Mouse (Mus musculus) splenic B cell, adult 2 months (primary cell): ENCODE results near the gene Hes7.
A peak's percentile ranks its signal among the peaks of the same experiment; 100 is the strongest.

Source experiments
- DNase-seq: peaks from one replicate; pipeline ENCODE4 v3.0.0-alpha.2; 2011; ENCODE audit warnings: low read depth, low spot score
- H3K27me3 ChIP-seq: 2 replicates; pipeline ENCODE4 v1.6.1; 2012; ENCODE audit warnings: mild to moderate bottlenecking, low read length, moderate library complexity, mixed read lengths; ENCODE audit not compliant: control insufficient read depth, poor library complexity, insufficient read depth, severe bottlenecking
- H3K36me3 ChIP-seq: 2 replicates; pipeline ENCODE4 v1.6.1; 2012; ENCODE audit warnings: mild to moderate bottlenecking, low read length, moderate library complexity, mixed read lengths; ENCODE audit not compliant: control insufficient read depth, poor library complexity, insufficient read depth, severe bottlenecking

Gene Hes7

GRCm38 (mm10) chr11:69080102-69080854, 39.9 kb upstream of the Hes7 start:
- no peak for DNase-seq
- Histone ChIP-seq H3K36me3 (no peaks in the 10 kb centered on the region), H3K27me3 (no peaks in the 10 kb centered on the region)

- Histone ChIP-seq H3K36me3 (no peaks in the 10 kb centered on the region), H3K27me3 (no peaks in the 10 kb centered on the region)
- DNase-seq: no peak
Observed at GRCm38 (mm10) chr11:69080855-69081222, 39.4 kb upstream of the Hes7 start.

DNA sequence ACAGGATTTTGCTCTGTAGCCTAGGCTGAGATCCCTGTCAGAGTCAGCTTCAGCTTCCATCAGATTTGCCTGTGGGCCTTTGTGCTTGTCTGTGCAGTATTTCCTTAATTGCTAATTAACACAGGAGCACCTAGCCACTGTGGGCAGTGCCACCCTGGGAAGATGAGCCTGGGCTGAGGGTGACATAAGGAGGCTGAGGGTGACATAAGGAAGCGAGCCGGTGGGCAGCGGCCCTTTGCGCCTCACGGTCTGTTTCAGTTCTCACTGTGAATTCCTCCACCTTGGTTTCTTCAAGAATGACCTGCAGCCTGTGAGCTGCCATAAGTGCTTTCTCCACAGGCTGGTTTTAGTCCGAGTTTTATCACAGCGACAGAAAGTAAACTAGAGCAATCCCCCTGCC, 38.6 kb upstream of the Hes7 start:
- Histone ChIP-seq H3K36me3 (no peaks in the 10 kb centered on the region), H3K27me3 (no peaks in the 10 kb centered on the region)
- peak; percentile 27 for DNase-seq

DNA sequence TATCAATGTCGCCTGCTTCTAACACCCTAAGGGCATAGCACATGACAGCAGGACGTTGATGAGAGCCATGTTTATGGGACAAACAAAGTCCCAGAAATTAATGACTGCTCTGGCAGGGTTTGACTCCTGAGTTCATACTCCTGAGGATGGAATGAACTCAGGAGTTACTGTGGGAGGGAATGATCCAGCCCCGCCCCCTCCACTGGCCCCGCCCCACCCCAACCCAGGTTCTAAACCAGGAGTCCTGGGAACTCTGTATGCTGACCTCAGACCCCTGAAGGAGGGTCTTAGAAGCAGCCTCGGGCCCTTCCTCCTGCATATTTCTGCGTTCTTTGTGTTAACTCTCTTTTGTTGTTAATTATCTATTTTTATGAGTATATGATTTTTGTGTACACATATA, 34.6 kb upstream of the Hes7 start:
- no peaks in the 10 kb centered on the region for H3K27me3 ChIP-seq
- no peak for DNase-seq

DNA sequence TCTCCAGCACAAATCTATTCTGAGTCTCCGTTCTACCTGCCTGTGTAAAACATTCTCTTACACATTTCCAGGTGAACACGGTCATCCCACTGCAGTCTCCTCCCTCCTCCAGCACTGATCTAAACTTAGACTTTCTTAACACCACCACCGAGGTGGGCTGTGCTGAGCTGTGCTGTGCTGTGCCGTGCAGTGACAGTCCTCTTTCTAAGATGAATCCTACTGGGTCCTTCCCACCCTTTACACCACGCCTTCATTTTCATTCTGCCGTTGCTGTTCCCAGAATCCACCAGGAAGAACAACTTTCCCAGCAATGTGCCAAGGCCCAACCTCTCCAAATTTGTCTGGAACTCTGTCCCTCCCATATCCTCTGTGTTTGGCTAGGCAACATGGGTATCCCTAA, 33.8 kb upstream of the Hes7 start:
- peaks cover 7% of the 10 kb centered on the region for H3K36me3 ChIP-seq
- no peaks in the 10 kb centered on the region for H3K27me3 ChIP-seq
- DNase-seq: no peak

More for the DNA sequence above, 34.6 kb upstream of the Hes7 start:
- H3K36me3 ChIP-seq: peaks cover 7% of the 10 kb centered on the region

GRCm38 (mm10) chr11:69087082-69087481, 33.1 kb upstream of the Hes7 start:
- H3K36me3 ChIP-seq: peaks cover 7% of the 10 kb centered on the region
- H3K27me3 ChIP-seq: no peaks in the 10 kb centered on the region
- DNase-seq: no peak

GRCm38 (mm10) chr11:69087597-69087996, 32.6 kb upstream of the Hes7 start:
- no peak for DNase-seq
- H3K36me3 ChIP-seq: peaks cover 7% of the 10 kb centered on the region
- H3K27me3 ChIP-seq: no peaks in the 10 kb centered on the region

GRCm38 (mm10) chr11:69088103-69088855, 31.9 kb upstream of the Hes7 start, which contains the start of gene Vamp2:
TSS of gene Vamp2 (plus strand) at chr11:69088490.
- Histone ChIP-seq H3K27me3 (no peaks in the 10 kb centered on the region), H3K36me3 (peaks cover 7% of the 10 kb centered on the region)
- DNase-seq: peak; percentile 93

DNA sequence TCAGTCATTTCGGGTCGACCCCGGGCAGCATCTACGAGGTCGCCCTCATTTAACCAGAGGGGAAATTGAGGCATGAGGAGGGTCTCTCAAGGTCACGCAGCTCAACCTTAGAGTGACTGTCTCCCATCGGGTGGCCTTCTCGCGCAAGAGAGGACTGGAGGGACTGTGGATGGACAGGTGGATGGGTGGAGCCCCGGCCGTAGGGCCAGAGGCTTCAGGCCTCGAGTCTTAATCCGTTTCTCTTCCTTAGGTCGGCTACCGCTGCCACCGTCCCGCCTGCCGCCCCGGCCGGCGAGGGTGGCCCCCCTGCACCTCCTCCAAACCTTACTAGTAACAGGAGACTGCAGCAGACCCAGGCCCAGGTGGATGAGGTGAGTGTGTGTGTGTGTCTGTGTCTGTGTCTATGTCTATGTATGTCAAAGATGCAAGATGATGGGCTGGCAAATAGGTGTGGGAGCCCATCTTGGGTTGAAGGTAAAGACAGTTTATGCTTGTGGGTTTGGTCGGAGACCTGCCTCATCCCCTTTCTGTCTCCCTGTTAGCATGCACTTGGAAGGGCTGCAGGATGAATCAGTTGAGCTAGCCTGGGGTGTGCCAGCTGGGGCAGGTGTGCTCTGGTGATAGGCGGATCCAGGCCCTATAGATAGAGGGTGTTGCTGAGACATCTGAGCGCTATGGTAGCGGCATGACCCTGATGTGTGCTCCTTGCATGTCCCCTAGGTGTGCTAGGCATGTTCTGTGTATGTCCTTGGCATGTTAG, 31.2 kb upstream of the Hes7 start:
- DNase-seq: peak; percentile 36
- Histone ChIP-seq H3K27me3 (no peaks in the 10 kb centered on the region), H3K36me3 (peaks cover 7% of the 10 kb centered on the region)

GRCm38 (mm10) chr11:69089616-69090290, 30.5 kb upstream of the Hes7 start:
- no peak for DNase-seq
- Histone ChIP-seq H3K27me3 (no peaks in the 10 kb centered on the region), H3K36me3 (peaks cover 7% of the 10 kb centered on the region)

DNA sequence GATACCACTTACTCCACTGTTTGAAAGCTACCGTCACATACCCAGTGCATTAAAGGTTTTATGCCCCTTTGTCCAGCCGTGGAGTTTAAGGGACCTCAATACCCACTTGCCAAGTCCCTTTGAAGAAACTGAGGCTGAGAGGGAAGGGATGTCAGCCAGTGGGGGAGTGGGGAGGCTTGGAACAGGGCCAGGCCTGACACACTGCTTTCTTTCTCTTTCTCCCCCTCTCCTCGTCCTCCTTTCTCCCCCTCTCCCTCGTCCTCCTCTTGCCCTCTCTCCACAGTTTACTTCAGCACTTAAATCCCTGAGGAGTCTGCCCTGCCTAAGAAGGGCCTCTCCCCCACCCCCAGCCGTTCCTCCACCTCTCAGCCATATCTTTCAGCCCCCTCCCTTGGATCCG, 29.8 kb upstream of the Hes7 start:
- H3K27me3 ChIP-seq: no peaks in the 10 kb centered on the region
- DNase-seq: no peak

DNA sequence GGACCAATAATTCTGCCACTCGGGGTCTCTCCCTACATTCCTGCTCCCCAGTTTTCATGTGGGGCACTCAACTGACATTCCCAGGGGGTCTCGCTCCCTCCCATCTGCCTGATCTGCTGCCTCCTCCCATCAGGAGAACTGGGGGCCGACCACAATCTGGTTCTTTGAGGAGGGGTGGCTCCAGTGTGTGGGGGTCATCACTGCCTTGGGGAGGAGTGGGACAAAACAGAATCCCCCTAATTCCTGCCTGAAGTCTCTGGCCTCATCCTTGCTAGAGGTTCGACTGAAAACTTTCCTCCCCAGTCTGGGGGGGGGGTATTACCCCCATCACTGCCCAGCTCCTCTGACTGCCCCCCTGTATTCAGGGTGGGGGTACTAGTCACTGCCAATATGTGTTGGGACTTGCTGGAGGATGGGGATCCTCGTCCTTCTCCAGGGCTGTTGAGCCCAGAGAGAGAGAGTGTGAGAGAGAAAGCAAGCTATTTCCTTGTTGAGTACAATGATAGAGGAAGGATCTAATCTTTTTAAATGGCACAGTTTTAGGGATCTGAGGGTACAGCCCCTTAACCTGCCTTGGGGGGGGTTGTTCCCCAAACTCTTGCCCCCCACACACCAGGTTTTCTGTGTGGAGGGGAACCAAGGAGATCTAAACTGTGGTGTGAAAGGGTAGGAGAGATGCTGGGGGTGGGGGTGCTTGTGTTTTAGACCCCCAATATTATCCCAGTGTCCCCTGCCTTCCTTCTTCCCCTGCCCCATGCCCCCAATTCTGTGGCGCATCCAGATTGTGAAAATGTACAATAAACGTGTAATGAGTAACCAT, 28.4 kb upstream of the Hes7 start:
- Histone ChIP-seq H3K27me3 (no peaks in the 10 kb centered on the region), H3K36me3 (peaks cover 7% of the 10 kb centered on the region)
- DNase-seq: no peak

More for the DNA sequence above, 29.8 kb upstream of the Hes7 start:
- H3K36me3 ChIP-seq: peaks cover 7% of the 10 kb centered on the region

GRCm38 (mm10) chr11:69092386-69092751, 27.8 kb upstream of the Hes7 start:
- H3K27me3 ChIP-seq: no peaks in the 10 kb centered on the region
- peaks cover 7% of the 10 kb centered on the region for H3K36me3 ChIP-seq
- DNase-seq: peak; percentile 92

GRCm38 (mm10) chr11:69092871-69093270, 27.3 kb upstream of the Hes7 start:
- H3K27me3 ChIP-seq: no peaks in the 10 kb centered on the region
- H3K36me3 ChIP-seq: peaks cover 7% of the 10 kb centered on the region
- peak; percentile 73 for DNase-seq
